Comparison of ENCODE assay signal across 19 mouse cellular contexts in genomic region chr17:85737090-85737780, GRCm38 (mm10). TPM values are rescaled to one million over a fixed set of nuclear protein-coding genes. Genes with fewer than 3 reads are reported as not detected.
DNase-seq lines count a peak whose midpoint lies in the region; ATAC-seq and TF ChIP-seq lines count a peak whose summit lies in the region.
"Had no signal": no experiment of that assay in that cellular context is flagged by ENCODE, and none has a peak within 500 bp of the region (broad histone marks: within the 10 kb centered on the region; RNA-seq: fewer than 3 reads in every experiment).

No protein-coding gene starts in this region.

- no peak for ATAC-seq in forebrain, embryonic 12.5 days (ENCODE audit: low FRiP score)
- ATAC-seq in kidney, postnatal 0 days (replicated peaks; ENCODE audit: low FRiP score, low read depth) = 0 out of 2 replicates have a peak, but pooled peaks have one; percentile 49
- peak; percentile 81 for ATAC-seq in embryonic facial prominence, embryonic 11.5 days (replicated peaks; ENCODE audit: insufficient number of reproducible peaks, low FRiP score, low TSS enrichment, low read depth)
- ATAC-seq in limb, embryonic 14.5 days (ENCODE audit: low FRiP score, low read depth) = no peak
- ATAC-seq in liver, embryonic 11.5 days (replicated peaks; ENCODE audit: low FRiP score) = no peak
- ATAC-seq: forebrain, postnatal 0 days; inflammation-experienced regulatory T-cells, adult 6 months; lung, postnatal 0 days had no signal

- no peak overlapping the region for H3K9ac ChIP-seq in forebrain, embryonic 12.5 days
- no peak overlapping the region for H3K9ac ChIP-seq in kidney, postnatal 0 days (ENCODE audit: low read depth, low read length)
- no peak overlapping the region for H3K9ac ChIP-seq in embryonic facial prominence, embryonic 11.5 days (replicated peaks; ENCODE audit: low read length)
- no peak overlapping the region for H3K9ac ChIP-seq in limb, embryonic 14.5 days (ENCODE audit: low read depth, low read length, severe bottlenecking)
- no peak overlapping the region for H3K9ac ChIP-seq in liver, embryonic 11.5 days (ENCODE audit: low read depth, low read length)
- H3K9ac ChIP-seq: forebrain, postnatal 0 days; liver, embryonic 14.5 days; midbrain, embryonic 12.5 days had no signal

- 0 out of 2 replicates have a peak, but pooled peaks have one; percentile 3 for TF ChIP-seq CTCF in kidney, postnatal 0 days (IDR thresholded peaks at IDR 0.05; ENCODE audit: low read depth)

- H3K9me3 ChIP-seq in forebrain, embryonic 10.5 days = no peaks in the 10 kb centered on the region
- H3K9me3 ChIP-seq in forebrain, embryonic 12.5 days = no peaks in the 10 kb centered on the region
- no peaks in the 10 kb centered on the region for H3K9me3 ChIP-seq in kidney, postnatal 0 days (replicated peaks; ENCODE audit: low read length)
- H3K9me3 ChIP-seq in embryonic facial prominence, embryonic 11.5 days (replicated peaks; ENCODE audit: control insufficient read depth, low read length) = no peaks in the 10 kb centered on the region
- no peaks in the 10 kb centered on the region for H3K9me3 ChIP-seq in limb, embryonic 14.5 days (ENCODE audit: control insufficient read depth, low read length)
- no peaks in the 10 kb centered on the region for H3K9me3 ChIP-seq in liver, embryonic 11.5 days (ENCODE audit: control insufficient read depth, low read length)
- H3K9me3 ChIP-seq: heart, embryonic 10.5 days; midbrain, embryonic 12.5 days had no signal

- H3K4me2 ChIP-seq in forebrain, embryonic 12.5 days = no peak overlapping the region
- H3K4me2 ChIP-seq in kidney, postnatal 0 days (ENCODE audit: low read length) = no peak overlapping the region
- H3K4me2 ChIP-seq in embryonic facial prominence, embryonic 11.5 days (ENCODE audit: low read depth, low read length) = no peak overlapping the region
- H3K4me2 ChIP-seq in limb, embryonic 14.5 days (replicated peaks; ENCODE audit: low read depth, low read length, severe bottlenecking) = no peak overlapping the region
- no peak overlapping the region for H3K4me2 ChIP-seq in liver, embryonic 11.5 days
- H3K4me2 ChIP-seq: midbrain, embryonic 12.5 days had no signal

- no peaks in the 10 kb centered on the region for H3K36me3 ChIP-seq in forebrain, embryonic 10.5 days (replicated peaks)
- H3K36me3 ChIP-seq in forebrain, embryonic 12.5 days (replicated peaks) = no peaks in the 10 kb centered on the region
- no peaks in the 10 kb centered on the region for H3K36me3 ChIP-seq in kidney, postnatal 0 days (ENCODE audit: insufficient read depth, low read length)
- H3K36me3 ChIP-seq in embryonic facial prominence, embryonic 11.5 days (replicated peaks; ENCODE audit: control insufficient read depth, insufficient read depth, low read depth, low read length) = no peaks in the 10 kb centered on the region
- no peaks in the 10 kb centered on the region for H3K36me3 ChIP-seq in limb, embryonic 14.5 days (ENCODE audit: control insufficient read depth, insufficient read depth, low read length)
- H3K36me3 ChIP-seq in liver, embryonic 11.5 days (ENCODE audit: control insufficient read depth, insufficient read depth, low read length) = no peaks in the 10 kb centered on the region
- H3K36me3 ChIP-seq: heart, embryonic 10.5 days; midbrain, embryonic 12.5 days had no signal

- peaks cover 14% of the 10 kb centered on the region for H3K4me1 ChIP-seq in forebrain, embryonic 10.5 days
- no peaks in the 10 kb centered on the region for H3K4me1 ChIP-seq in forebrain, embryonic 12.5 days
- no peaks in the 10 kb centered on the region for H3K4me1 ChIP-seq in kidney, postnatal 0 days (replicated peaks; ENCODE audit: insufficient read depth, low read length)
- peaks cover 3% of the 10 kb centered on the region; the same call in 1 of the 2 replicates for H3K4me1 ChIP-seq in embryonic facial prominence, embryonic 11.5 days (ENCODE audit: control insufficient read depth, insufficient read depth, low read length)
- H3K4me1 ChIP-seq in limb, embryonic 14.5 days (ENCODE audit: control insufficient read depth, insufficient read depth, low read length) = peaks cover 9% of the 10 kb centered on the region
- H3K4me1 ChIP-seq in liver, embryonic 11.5 days (replicated peaks; ENCODE audit: control insufficient read depth, insufficient read depth, low read length) = no peaks in the 10 kb centered on the region
- H3K4me1 ChIP-seq: heart, embryonic 10.5 days; midbrain, embryonic 12.5 days had no signal

- DNase-seq in forebrain, embryonic 10.5 days (ENCODE audit: extremely low spot score, low spot score) = peak; percentile 54
- DNase-seq in kidney, postnatal 0 days (ENCODE audit: low spot score) = peak; percentile 76
- DNase-seq in kidney, adult 8-10 months = no peak
- DNase-seq in embryonic facial prominence, embryonic 11.5 days (ENCODE audit: low spot score) = peak; percentile 91
- DNase-seq in limb, embryonic 14.5 days (ENCODE audit: low spot score) = peak; percentile 15
- DNase-seq in adrenal gland, adult 2 months = no peak
- DNase-seq in liver, embryonic 11.5 days (ENCODE audit: low spot score) = no peak
- DNase-seq: adrenal gland, postnatal 36 days; cerebellum, adult 9-11 months; forebrain, postnatal 0 days; gastrocnemius, postnatal 10 days; heart, postnatal 14 days; thymus, postnatal 4 days had no signal

- H3K27ac ChIP-seq in forebrain, embryonic 10.5 days = 0 out of 2 replicates have a peak overlapping the region, but pooled peaks have one; percentile 48
- no peak overlapping the region for H3K27ac ChIP-seq in forebrain, embryonic 12.5 days
- H3K27ac ChIP-seq in kidney, postnatal 0 days = no peak overlapping the region
- H3K27ac ChIP-seq in embryonic facial prominence, embryonic 11.5 days (replicated peaks; ENCODE audit: low read depth, low read length) = peak overlapping the region; percentile 36; the same call in 1 of the 2 replicates
- no peak overlapping the region for H3K27ac ChIP-seq in limb, embryonic 14.5 days (replicated peaks; ENCODE audit: low read depth, low read length)
- no peak overlapping the region for H3K27ac ChIP-seq in liver, embryonic 11.5 days (ENCODE audit: low read depth, low read length)
- H3K27ac ChIP-seq: heart, embryonic 10.5 days; liver, embryonic 14.5 days; midbrain, embryonic 12.5 days had no signal

- no peak for TF ChIP-seq POLR2A in limb, embryonic 14.5 days (IDR thresholded peaks at IDR 0.05; ENCODE audit: borderline replicate concordance, extremely low read depth, insufficient read depth, insufficient read length)

- WGBS in forebrain, embryonic 10.5 days = 45% methylated on average over 19 of the region's 19 CpGs
- WGBS in forebrain, embryonic 12.5 days = 49% methylated on average over 17 of the region's 19 CpGs
- WGBS in kidney, postnatal 0 days = 19% methylated on average over 18 of the region's 19 CpGs
- 18% methylated on average over 15 of the region's 19 CpGs for WGBS in embryonic facial prominence, embryonic 11.5 days
- 17% methylated on average over 14 of the region's 19 CpGs for WGBS in limb, embryonic 14.5 days
- 50% methylated on average over 17 of the region's 19 CpGs for WGBS in liver, embryonic 11.5 days

- H3K4me3 ChIP-seq in forebrain, embryonic 10.5 days = no peak overlapping the region
- H3K4me3 ChIP-seq in forebrain, embryonic 12.5 days (replicated peaks) = no peak overlapping the region
- H3K4me3 ChIP-seq in kidney, postnatal 0 days (replicated peaks; ENCODE audit: low read depth, low read length) = no peak overlapping the region
- no peak overlapping the region for H3K4me3 ChIP-seq in embryonic facial prominence, embryonic 11.5 days (ENCODE audit: low read depth, low read length)
- no peak overlapping the region for H3K4me3 ChIP-seq in limb, embryonic 14.5 days (replicated peaks; ENCODE audit: low read length)
- H3K4me3 ChIP-seq in liver, embryonic 11.5 days (ENCODE audit: low read depth, low read length) = no peak overlapping the region
- H3K4me3 ChIP-seq: heart, embryonic 10.5 days; midbrain, embryonic 12.5 days had no signal

- H3K27me3 ChIP-seq in forebrain, embryonic 10.5 days (ENCODE audit: poor library complexity, severe bottlenecking) = peaks cover 13% of the 10 kb centered on the region; the same call in 1 of the 2 replicates
- 0 out of 2 replicates have a peak, but pooled peaks cover 4% of the 10 kb centered on the region for H3K27me3 ChIP-seq in forebrain, embryonic 12.5 days
- no peaks in the 10 kb centered on the region for H3K27me3 ChIP-seq in kidney, postnatal 0 days (ENCODE audit: insufficient read depth, low read length)
- H3K27me3 ChIP-seq in embryonic facial prominence, embryonic 11.5 days (ENCODE audit: control insufficient read depth, insufficient read depth, low read length) = no peaks in the 10 kb centered on the region
- H3K27me3 ChIP-seq in limb, embryonic 14.5 days (ENCODE audit: control insufficient read depth, insufficient read depth, low read length) = no peaks in the 10 kb centered on the region
- no peaks in the 10 kb centered on the region for H3K27me3 ChIP-seq in liver, embryonic 11.5 days (replicated peaks; ENCODE audit: control insufficient read depth, insufficient read depth, low read length)

RNA-seq across cellular contexts. Expression of gene Six2, which starts 49.2 kb away (rescaled TPM):
- polyA plus RNA-seq in forebrain, embryonic 10.5 days (2016; fragmentation: Nextera tagmentation; extraction: Ambion mirVana) = 9.7 and 10.9 TPM in 2 replicates
- 6.9 and 9.5 TPM in 2 replicates for polyA plus RNA-seq in forebrain, embryonic 12.5 days (2016; fragmentation: Nextera tagmentation; extraction: Ambion mirVana)
- 11.2 and 18.9 TPM in 2 replicates for polyA plus RNA-seq in kidney, postnatal 0 days (2015; fragmentation: Nextera tagmentation; extraction: Ambion mirVana)
- 42.5 and 55.0 TPM in 2 replicates for polyA plus RNA-seq in embryonic facial prominence, embryonic 11.5 days (2014; fragmentation: Nextera tagmentation; extraction: Ambion mirVana)
- 30.0 and 47.7 TPM in 2 replicates for polyA plus RNA-seq in limb, embryonic 14.5 days (2012; rRNA removed)
- polyA plus RNA-seq in limb, embryonic 14.5 days (2014; fragmentation: Nextera tagmentation; extraction: Ambion mirVana) = 7.7 and 14.6 TPM in 2 replicates
- not detected for total RNA-seq in adrenal gland, adult 2 months (2021)
- 0.12 and 0.18 TPM in 2 replicates for polyA plus RNA-seq in adrenal gland, adult 2 months (2012; rRNA removed)
- polyA plus RNA-seq in liver, embryonic 11.5 days (2014; fragmentation: Nextera tagmentation; extraction: Ambion mirVana) = 0.69 and 1.0 TPM in 2 replicates
- total RNA-seq: adrenal gland, postnatal 36 days had no signal
- polyA plus RNA-seq: inflammation-experienced regulatory T-cells, adult 6 months; lung, postnatal 0 days had no signal

Comparison
In these comparisons a context has a peak if more than half of its experiments do, and no peak if none do; other contexts are left out.
1. DNase-seq: peak in forebrain, embryonic 10.5 days (single experiment), kidney, postnatal 0 days (single experiment), embryonic facial prominence, embryonic 11.5 days (single experiment) and limb, embryonic 14.5 days (single experiment); none in kidney, adult 8-10 months (0 of 2), adrenal gland, adult 2 months (single experiment) and liver, embryonic 11.5 days (single experiment).
2. H3K27ac ChIP-seq: peak in forebrain, embryonic 10.5 days (single experiment) and embryonic facial prominence, embryonic 11.5 days (single experiment); none in forebrain, embryonic 12.5 days (single experiment), kidney, postnatal 0 days (single experiment), limb, embryonic 14.5 days (single experiment) and liver, embryonic 11.5 days (single experiment).
3. ATAC-seq: peak in kidney, postnatal 0 days (single experiment) and embryonic facial prominence, embryonic 11.5 days (single experiment); none in forebrain, embryonic 12.5 days (single experiment), limb, embryonic 14.5 days (single experiment) and liver, embryonic 11.5 days (single experiment).